Mouse (Mus musculus) CH12.LX (cell line): ENCODE measurements around the gene Il16.
A peak's percentile ranks its signal among the peaks of the same experiment; 100 is the strongest.

Experiments used
- CTCF ChIP-seq, 2 experiments: IDR thresholded peaks in 1 of 2; conservative IDR thresholded peaks in 1 of 2; 2 replicates each; pipeline ENCODE4 v1.5.1; 2011 to 2012; ENCODE audit warnings: low read depth in 2 of 2, low read length in 2 of 2, improper control_type of control experiment in 1 of 2, inconsistent platforms in 1 of 2, mild to moderate bottlenecking in 1 of 2, moderate library complexity in 1 of 2
- E2F4 ChIP-seq: IDR thresholded peaks from 2 replicates; pipeline ENCODE4 v1.6.1; 2011; ENCODE audit warnings: low read depth, low read length, improper control_type of control experiment; ENCODE audit not compliant: insufficient replicate concordance
- POLR2A ChIP-seq: IDR thresholded peaks from 2 replicates; pipeline ENCODE4 v1.6.1; 2011; ENCODE audit warnings: low read depth, mild to moderate bottlenecking, improper control_type of control experiment, low read length
- POLR2AphosphoS2 ChIP-seq: IDR thresholded peaks from 2 replicates; pipeline ENCODE4 v1.6.1; 2011; ENCODE audit warnings: low read depth, low read length, improper control_type of control experiment
- USF1 ChIP-seq: IDR thresholded peaks from 2 replicates; pipeline ENCODE4 v1.6.1; 2014; ENCODE audit warnings: low read depth, mild to moderate bottlenecking, inconsistent platforms, low read length, improper control_type of control experiment

- TF ChIP-seq CTCF (conservative IDR thresholded peaks at IDR 0.05 in 1 of 2, IDR thresholded peaks at IDR 0.05 in 1 of 2; ENCODE audit: low read depth in 2 of 2, low read length in 2 of 2) (peak; percentile 43 to 72), POLR2A (no peak), POLR2AphosphoS2 (no peak), USF1 (no peak), E2F4 (no peak)
Measured at GRCm38 (mm10) chr7:83668724-83669123, 76.8 kb downstream of the Il16 start.
